Mouse (Mus musculus): ENCODE results near the gene Trpm4. TPM values are rescaled to one million over a fixed set of nuclear protein-coding genes. Genes with fewer than 3 reads are reported as not detected.

Trpm4 gene
- polyA plus RNA-seq, 1 experiment from 2014 or later = 1.7 TPM

DNA sequence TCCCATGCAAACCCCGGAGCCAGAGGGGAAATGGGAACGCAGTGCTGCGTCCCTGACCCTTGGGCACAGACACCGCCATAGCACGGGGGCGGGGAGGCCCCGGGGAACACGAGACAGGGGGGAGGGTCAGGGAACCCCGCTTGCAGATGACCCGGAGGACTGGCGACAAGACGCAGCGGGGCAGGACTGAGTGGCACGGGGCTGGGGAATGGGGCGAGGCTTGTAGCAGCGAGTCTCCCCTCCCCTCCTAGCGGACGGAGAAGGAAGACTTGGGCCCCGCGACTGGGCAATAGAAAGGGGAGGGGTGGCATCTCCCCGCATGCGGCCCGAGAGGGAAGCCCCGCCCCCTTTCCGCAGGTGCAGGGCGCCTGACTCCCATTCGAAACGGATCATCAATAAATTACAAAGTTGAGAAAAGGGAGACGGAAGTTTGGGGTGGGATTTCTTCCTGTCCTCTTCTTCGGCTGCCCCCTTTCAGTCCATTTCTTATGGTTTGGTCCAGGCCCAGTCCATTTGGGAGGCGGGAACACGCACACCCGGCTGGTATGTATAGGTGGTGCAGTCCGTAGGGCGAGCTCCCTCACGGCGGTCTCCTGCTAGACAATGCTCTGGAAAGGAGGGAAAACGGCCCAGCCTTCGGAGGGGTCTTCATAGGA, 6.0 kb upstream of the Trpm4 start:
- under 1% methylated on average over 36 of the region's 39 CpGs for WGBS (ENCODE audit: insufficient replicate concordance)
- Histone ChIP-seq H3K36me3 (ENCODE audit: control insufficient read depth, insufficient read depth) (no peaks in the 10 kb centered on the region), H3K4me2 (ENCODE audit: low read depth, low read length) (peak overlapping the region; percentile 80), H3K27me3 (ENCODE audit: control insufficient read depth, insufficient read depth, low read depth, low read length) (peaks cover 44% of the 10 kb centered on the region), H3K27ac (ENCODE audit: low read length) (no peak overlapping the region), H3K4me3 (ENCODE audit: low read depth, low read length) (peak overlapping the region; percentile 62), H3K9ac (ENCODE audit: low read depth, low read length) (peak overlapping the region; percentile 58), H3K4me1 (ENCODE audit: control insufficient read depth, low read depth, low read length) (peaks cover 34% of the 10 kb centered on the region), H3K9me3 (replicated peaks; ENCODE audit: control insufficient read depth, low read length) (no peaks in the 10 kb centered on the region)
- peak; percentile 73 for ATAC-seq (ENCODE audit: low read depth)

DNA sequence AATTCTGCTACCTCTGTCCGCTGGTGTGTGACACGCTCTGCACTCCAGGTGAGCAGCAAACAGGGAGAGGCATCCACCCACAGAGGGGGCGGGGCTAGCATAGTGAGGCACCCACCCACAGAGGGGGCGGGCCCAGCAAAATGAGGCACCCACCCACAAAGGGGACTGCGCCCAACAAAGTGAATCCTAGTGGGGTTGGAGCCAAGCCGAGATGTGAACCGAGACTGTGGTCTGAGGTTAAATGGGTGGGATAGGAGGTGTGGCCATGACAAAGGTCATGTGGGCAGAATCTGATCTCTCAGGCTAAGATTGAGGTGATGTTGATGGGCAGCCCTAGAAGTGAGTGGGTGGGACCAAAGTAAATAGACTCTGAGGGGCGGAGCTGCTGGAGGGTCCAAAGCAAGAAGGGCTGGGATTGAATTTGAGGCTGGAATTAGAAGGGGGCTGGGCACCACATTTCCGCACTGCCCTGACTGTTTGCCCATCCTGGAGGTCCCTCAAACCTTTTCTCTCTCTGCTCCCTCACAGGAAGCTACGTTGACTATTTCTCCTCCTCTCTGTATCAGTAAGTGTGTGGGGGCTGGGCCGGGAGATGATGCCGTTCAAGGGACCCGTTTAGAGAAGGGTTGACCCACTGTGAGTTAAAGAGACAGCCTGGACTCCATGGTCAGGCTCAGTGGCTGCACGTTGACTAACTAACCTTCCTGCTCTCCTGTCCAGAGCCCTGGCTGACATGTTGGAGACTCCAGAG, 4.8 kb upstream of the Trpm4 start:
- no peak overlapping the region for H3K27ac ChIP-seq (ENCODE audit: low read length)
- H3K4me3 ChIP-seq (ENCODE audit: low read depth, low read length) = no peak overlapping the region
- no peak overlapping the region for H3K9ac ChIP-seq (ENCODE audit: low read depth, low read length)
- ATAC-seq (ENCODE audit: low read depth) = peak; percentile 14; the same call in 1 of the 2 replicates
- WGBS (ENCODE audit: insufficient replicate concordance) = 3% methylated on average over 14 of the region's 14 CpGs
- peak overlapping the region; percentile 80 for H3K4me2 ChIP-seq (ENCODE audit: low read depth, low read length)
- H3K9me3 ChIP-seq (replicated peaks; ENCODE audit: control insufficient read depth, low read length) = no peaks in the 10 kb centered on the region
- H3K4me1 ChIP-seq (ENCODE audit: control insufficient read depth, low read depth, low read length) = peaks cover 34% of the 10 kb centered on the region
- no peaks in the 10 kb centered on the region for H3K36me3 ChIP-seq (ENCODE audit: control insufficient read depth, insufficient read depth)
- peaks cover 55% of the 10 kb centered on the region for H3K27me3 ChIP-seq (ENCODE audit: control insufficient read depth, insufficient read depth, low read depth, low read length)

DNA sequence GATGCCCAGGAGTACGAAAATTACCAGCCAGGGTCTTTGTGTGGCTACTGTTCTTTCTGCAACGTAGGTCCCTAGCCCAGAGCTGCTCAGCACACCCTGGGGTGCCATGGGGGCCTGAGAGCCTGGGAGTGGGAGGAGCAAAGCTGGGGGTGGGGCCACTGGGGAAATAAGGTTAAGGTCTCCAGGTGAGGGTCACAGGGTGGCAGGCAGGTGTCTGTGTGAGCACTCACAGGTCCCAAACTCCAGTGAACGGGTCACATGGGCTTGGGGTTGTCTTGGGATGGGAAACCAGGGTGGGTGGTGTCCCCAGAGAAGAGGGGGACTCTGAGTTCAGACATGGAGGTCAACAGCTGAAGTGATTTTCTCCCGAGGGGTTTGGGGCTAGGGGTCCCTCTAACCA, 3.9 kb upstream of the Trpm4 start:
- ATAC-seq (ENCODE audit: low read depth) = no peak
- H3K4me3 ChIP-seq (ENCODE audit: low read depth, low read length) = no peak overlapping the region
- H3K9me3 ChIP-seq (replicated peaks; ENCODE audit: control insufficient read depth, low read length) = no peaks in the 10 kb centered on the region
- 10% methylated on average over 4 of the region's 4 CpGs for WGBS (ENCODE audit: insufficient replicate concordance)
- peaks cover 43% of the 10 kb centered on the region for H3K4me1 ChIP-seq (ENCODE audit: control insufficient read depth, low read depth, low read length)
- peaks cover 64% of the 10 kb centered on the region for H3K27me3 ChIP-seq (ENCODE audit: control insufficient read depth, insufficient read depth, low read depth, low read length)
- H3K27ac ChIP-seq (ENCODE audit: low read length) = no peak overlapping the region
- no peaks in the 10 kb centered on the region for H3K36me3 ChIP-seq (ENCODE audit: control insufficient read depth, insufficient read depth)
- H3K9ac ChIP-seq (ENCODE audit: low read depth, low read length) = no peak overlapping the region
- no peak overlapping the region for H3K4me2 ChIP-seq (ENCODE audit: low read depth, low read length)

GRCm38 (mm10) chr7:45336319-45336718, 2.7 kb upstream of the Trpm4 start:
- Histone ChIP-seq H3K27me3 (ENCODE audit: control insufficient read depth, insufficient read depth, low read depth, low read length) (peaks cover 68% of the 10 kb centered on the region), H3K4me2 (ENCODE audit: low read depth, low read length) (no peak overlapping the region), H3K4me3 (ENCODE audit: low read depth, low read length) (no peak overlapping the region), H3K4me1 (ENCODE audit: control insufficient read depth, low read depth, low read length) (peaks cover 41% of the 10 kb centered on the region), H3K9ac (ENCODE audit: low read depth, low read length) (no peak overlapping the region), H3K36me3 (ENCODE audit: control insufficient read depth, insufficient read depth) (no peaks in the 10 kb centered on the region), H3K9me3 (replicated peaks; ENCODE audit: control insufficient read depth, low read length) (no peaks in the 10 kb centered on the region), H3K27ac (ENCODE audit: low read length) (no peak overlapping the region)
- ATAC-seq (ENCODE audit: low read depth) = no peak
- WGBS (ENCODE audit: insufficient replicate concordance) = 58% methylated on average over 4 of the region's 4 CpGs

- no peaks in the 10 kb centered on the region for H3K9me3 ChIP-seq (replicated peaks; ENCODE audit: control insufficient read depth, low read length)
- H3K9ac ChIP-seq (ENCODE audit: low read depth, low read length) = no peak within 1 kb of the TSS
- no peaks in the 10 kb centered on the region for H3K36me3 ChIP-seq (ENCODE audit: control insufficient read depth, insufficient read depth)
- H3K4me3 ChIP-seq (ENCODE audit: low read depth, low read length) = no peak within 1 kb of the TSS
- 32% methylated on average over 5 of the region's 5 CpGs for WGBS (ENCODE audit: insufficient replicate concordance)
- peaks cover 62% of the 10 kb centered on the region for H3K27me3 ChIP-seq (ENCODE audit: control insufficient read depth, insufficient read depth, low read depth, low read length)
- no peak within 1 kb of the TSS for H3K27ac ChIP-seq (ENCODE audit: low read length)
- H3K4me2 ChIP-seq (ENCODE audit: low read depth, low read length) = no peak within 1 kb of the TSS
- ATAC-seq (ENCODE audit: low read depth) = no peak
- peaks cover 28% of the 10 kb centered on the region for H3K4me1 ChIP-seq (ENCODE audit: control insufficient read depth, low read depth, low read length)
Measured at GRCm38 (mm10) chr7:45335056-45335455, 1.5 kb upstream of the Trpm4 start, which contains the start of gene Hrc. Gene Hrc, plus strand, starts transcription at chr7:45335290.

DNA sequence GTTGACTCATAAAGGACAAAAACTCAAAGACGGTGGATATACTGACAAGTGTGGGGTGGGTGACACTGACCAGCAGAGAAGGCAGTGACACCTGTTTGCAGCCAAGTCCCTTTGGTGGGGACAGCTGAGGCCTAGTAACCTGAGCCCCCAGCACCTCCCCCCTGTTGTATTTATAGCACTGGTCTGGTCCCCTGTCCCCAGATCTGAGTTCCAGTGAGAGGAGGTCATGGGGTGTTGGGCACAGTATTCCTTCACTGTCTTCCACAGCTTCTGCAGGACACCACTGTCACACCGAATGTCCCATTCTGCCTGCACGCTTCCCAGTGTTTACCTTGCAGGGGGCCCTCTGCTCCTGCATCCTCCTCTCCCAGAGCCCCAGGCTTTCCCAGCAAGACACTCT, 1.0 kb upstream of the Trpm4 start:
- H3K9ac ChIP-seq (ENCODE audit: low read depth, low read length) = no peak overlapping the region
- 54% methylated on average over 3 of the region's 3 CpGs for WGBS (ENCODE audit: insufficient replicate concordance)
- H3K27me3 ChIP-seq (ENCODE audit: control insufficient read depth, insufficient read depth, low read depth, low read length) = peaks cover 59% of the 10 kb centered on the region

GRCm38 (mm10) chr7:45332685-45333425, 725 bp downstream of the Trpm4 start:
- 6% methylated on average over 22 of the region's 22 CpGs for WGBS (ENCODE audit: insufficient replicate concordance)
- peaks cover 43% of the 10 kb centered on the region for H3K27me3 ChIP-seq (ENCODE audit: control insufficient read depth, insufficient read depth, low read depth, low read length)
- H3K9ac ChIP-seq (ENCODE audit: low read depth, low read length) = peak overlapping the region; percentile 52
- peak overlapping the region; percentile 71 for H3K4me2 ChIP-seq (ENCODE audit: low read depth, low read length)
- no peak overlapping the region for H3K27ac ChIP-seq (ENCODE audit: low read length)
- peaks cover 10% of the 10 kb centered on the region for H3K4me1 ChIP-seq (ENCODE audit: control insufficient read depth, low read depth, low read length)
- no peaks in the 10 kb centered on the region for H3K36me3 ChIP-seq (ENCODE audit: control insufficient read depth, insufficient read depth)
- no peaks in the 10 kb centered on the region for H3K9me3 ChIP-seq (replicated peaks; ENCODE audit: control insufficient read depth, low read length)
- H3K4me3 ChIP-seq (ENCODE audit: low read depth, low read length) = peak overlapping the region; percentile 61
- ATAC-seq (ENCODE audit: low read depth) = peak; percentile 27; the same call in 1 of the 2 replicates

More for the DNA sequence above, 1.0 kb upstream of the Trpm4 start:
- no peak overlapping the region for H3K4me2 ChIP-seq (ENCODE audit: low read depth, low read length)
- no peaks in the 10 kb centered on the region for H3K9me3 ChIP-seq (replicated peaks; ENCODE audit: control insufficient read depth, low read length)
- H3K4me1 ChIP-seq (ENCODE audit: control insufficient read depth, low read depth, low read length) = peaks cover 25% of the 10 kb centered on the region
- no peak overlapping the region for H3K4me3 ChIP-seq (ENCODE audit: low read depth, low read length)
- no peak for ATAC-seq (ENCODE audit: low read depth)
- no peak overlapping the region for H3K27ac ChIP-seq (ENCODE audit: low read length)
- H3K36me3 ChIP-seq (ENCODE audit: control insufficient read depth, insufficient read depth) = no peaks in the 10 kb centered on the region

GRCm38 (mm10) chr7:45331502-45331901, 2.1 kb downstream of the Trpm4 start:
- peaks cover 10% of the 10 kb centered on the region for H3K4me1 ChIP-seq (ENCODE audit: control insufficient read depth, low read depth, low read length)
- H3K27ac ChIP-seq (ENCODE audit: low read length) = no peak overlapping the region
- H3K4me2 ChIP-seq (ENCODE audit: low read depth, low read length) = no peak overlapping the region
- 67% methylated on average over 6 of the region's 6 CpGs for WGBS (ENCODE audit: insufficient replicate concordance)
- H3K4me3 ChIP-seq (ENCODE audit: low read depth, low read length) = no peak overlapping the region
- no peak overlapping the region for H3K9ac ChIP-seq (ENCODE audit: low read depth, low read length)
- no peaks in the 10 kb centered on the region for H3K36me3 ChIP-seq (ENCODE audit: control insufficient read depth, insufficient read depth)
- H3K9me3 ChIP-seq (replicated peaks; ENCODE audit: control insufficient read depth, low read length) = no peaks in the 10 kb centered on the region
- no peak for ATAC-seq (ENCODE audit: low read depth)
- H3K27me3 ChIP-seq (ENCODE audit: control insufficient read depth, insufficient read depth, low read depth, low read length) = peaks cover 33% of the 10 kb centered on the region

Data from liver, embryonic 16.5 days (tissue).